Mouse (Mus musculus) ES-E14 (cell line): ENCODE measurements around the gene Rassf5.

Experiments used
- CHD2 ChIP-seq: IDR thresholded peaks from 2 replicates; pipeline ENCODE4 v1.6.1; 2014; ENCODE audit warnings: mild to moderate bottlenecking, low read depth, low read length, inconsistent platforms
- HCFC1 ChIP-seq: IDR thresholded peaks from 2 replicates; pipeline ENCODE4 v1.6.1; 2012; ENCODE audit warnings: low read length, inconsistent platforms, borderline replicate concordance; ENCODE audit not compliant: insufficient read depth
- ZC3H11A ChIP-seq: IDR thresholded peaks from 2 replicates; pipeline ENCODE4 v1.6.1; 2012; ENCODE audit warnings: low read depth, mild to moderate bottlenecking, inconsistent platforms, low read length, borderline replicate concordance
- ZNF384 ChIP-seq: IDR thresholded peaks from 2 replicates; pipeline ENCODE4 v1.6.1; 2012; ENCODE audit warnings: low read depth, low read length, inconsistent platforms

GRCm38 (mm10) chr1:131242956-131243355, 2.1 kb downstream of the Rassf5 start:
- TF ChIP-seq CHD2 (no peak), ZNF384 (no peak), HCFC1 (no peak), ZC3H11A (no peak)
